Mouse (Mus musculus): Measurements from ENCODE around the gene Cd40. TPM values are rescaled to one million over a fixed set of nuclear protein-coding genes. Genes with fewer than 3 reads are reported as not detected.

Gene Cd40
- 5.1 and 7.3 TPM in 2 replicates for polyA plus RNA-seq (2014; fragmentation: Nextera tagmentation; extraction: Ambion mirVana)

DNA sequence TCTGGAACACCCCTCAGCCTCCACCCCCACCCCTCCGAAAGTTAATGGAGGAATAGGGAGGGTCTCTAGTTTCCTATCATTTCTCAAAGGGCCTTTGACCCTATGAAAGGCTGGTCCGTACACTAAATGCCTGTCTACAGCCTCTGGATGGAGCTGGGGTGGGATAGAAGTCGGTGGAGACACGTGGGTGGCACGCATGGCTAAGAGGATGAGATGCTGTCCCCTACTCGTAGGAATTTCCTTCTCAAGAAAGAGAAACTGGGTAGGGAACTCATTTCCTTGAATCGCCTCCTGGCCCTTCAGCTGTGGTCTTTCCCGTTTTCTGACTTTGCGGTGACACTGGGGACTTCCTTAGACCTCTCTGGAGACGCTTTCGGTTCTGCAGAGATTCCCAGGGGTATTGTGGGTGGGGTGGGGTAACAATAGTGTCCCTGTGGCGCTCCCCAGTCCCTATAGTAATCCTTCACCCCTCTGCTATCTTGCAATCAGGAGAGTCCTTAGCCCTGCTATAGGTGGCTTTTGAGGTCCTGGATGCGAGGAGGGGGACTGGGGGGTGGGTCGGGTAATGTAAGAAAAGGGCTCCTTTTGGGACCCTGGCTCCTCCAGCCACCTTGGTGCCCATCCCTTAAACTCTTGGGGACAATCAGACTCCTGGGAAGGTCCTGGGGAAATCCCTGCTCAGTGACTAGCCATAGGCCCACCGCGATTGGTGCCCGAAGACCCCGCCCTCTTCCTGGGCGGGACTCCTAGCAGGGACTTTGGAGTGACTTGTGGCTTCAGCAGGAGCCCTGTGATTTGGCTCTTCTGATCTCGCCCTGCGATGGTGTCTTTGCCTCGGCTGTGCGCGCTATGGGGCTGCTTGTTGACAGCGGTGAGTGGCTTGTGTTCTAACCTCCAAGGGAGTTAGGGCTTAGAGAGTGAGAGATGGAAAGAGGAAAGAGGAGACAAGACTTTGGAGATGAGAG is at the start of gene Cd40:
Cd40 (plus strand) TSS at position 740 of the 965 bp plus-strand sequence.
- peak within 1 kb of the TSS; percentile 7 for H3K4me2 ChIP-seq (ENCODE audit: low read length)
- 0 out of 2 replicates have a peak, but pooled peaks cover 3% of the 10 kb centered on the region for H3K27me3 ChIP-seq (ENCODE audit: control insufficient read depth, insufficient read depth, low read length)
- no peak within 1 kb of the TSS for H3K27ac ChIP-seq (replicated peaks; ENCODE audit: low read depth, low read length)
- H3K4me1 ChIP-seq (ENCODE audit: control insufficient read depth, insufficient read depth, low read length): peaks cover 18% of the 10 kb centered on the region
- WGBS: 14% methylated on average over 25 of the region's 25 CpGs
- H3K9ac ChIP-seq (replicated peaks; ENCODE audit: low read length): no peak within 1 kb of the TSS
- no peak for ATAC-seq (ENCODE audit: low FRiP score, low TSS enrichment)
- no peaks in the 10 kb centered on the region for H3K9me3 ChIP-seq (ENCODE audit: control insufficient read depth, low read length)
- peak; percentile 61 for DNase-seq
- H3K4me3 ChIP-seq (replicated peaks; ENCODE audit: low read depth, low read length): no peak within 1 kb of the TSS
- H3K36me3 ChIP-seq (ENCODE audit: control insufficient read depth, insufficient read depth, low read length): no peaks in the 10 kb centered on the region

DNA sequence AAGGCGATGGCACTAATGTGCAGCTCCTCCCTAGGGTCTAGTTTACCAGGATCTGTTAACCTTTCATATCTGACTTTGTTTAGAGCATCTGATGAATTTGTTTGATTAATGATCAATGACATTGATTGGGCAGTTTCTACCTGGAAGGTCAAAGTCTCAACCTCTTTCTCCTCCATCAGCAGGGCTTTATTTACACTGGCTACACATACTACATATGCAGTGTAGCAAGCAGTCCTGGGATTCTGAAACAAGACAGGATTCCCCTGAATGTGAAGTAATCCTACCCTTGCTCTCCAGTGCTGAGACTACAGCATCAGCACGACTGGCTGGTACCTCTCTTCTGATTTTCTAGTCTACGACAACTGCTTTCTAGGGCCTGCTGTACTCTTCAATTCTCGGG is 48.6 kb upstream of the Cd40 start:
- 96% methylated on average over 4 of the region's 4 CpGs for WGBS
- no peak for ATAC-seq (ENCODE audit: low FRiP score, low TSS enrichment)
- H3K9ac ChIP-seq (replicated peaks; ENCODE audit: low read length): no peak overlapping the region

DNA sequence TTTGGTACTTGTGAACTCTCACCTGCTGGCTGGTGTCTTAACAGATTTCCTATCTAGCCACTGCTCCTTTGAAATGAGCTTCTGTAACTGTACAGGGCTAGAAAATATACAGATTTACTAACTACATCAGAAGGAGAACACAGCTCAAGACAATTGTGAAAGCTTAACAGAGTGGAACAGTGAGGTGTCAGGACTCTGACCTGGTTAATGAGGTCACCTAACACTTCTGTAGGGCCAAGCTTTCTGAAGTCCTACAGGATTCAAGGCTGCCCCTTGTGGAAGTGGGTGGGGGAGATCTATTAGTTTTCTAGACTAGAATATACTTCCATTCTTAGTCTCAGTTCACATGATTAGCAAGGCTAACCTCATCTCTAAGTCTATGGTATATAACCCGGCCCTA is 47.4 kb upstream of the Cd40 start:
- DNase-seq (no peak), ATAC-seq (ENCODE audit: low FRiP score, low TSS enrichment) (no peak)
- no peak overlapping the region for H3K4me2 ChIP-seq (ENCODE audit: low read length)
- H3K9ac ChIP-seq (replicated peaks; ENCODE audit: low read length): no peak overlapping the region
- H3K4me1 ChIP-seq (ENCODE audit: control insufficient read depth, insufficient read depth, low read length): no peaks in the 10 kb centered on the region
- no peaks in the 10 kb centered on the region for H3K9me3 ChIP-seq (ENCODE audit: control insufficient read depth, low read length)
- H3K4me3 ChIP-seq (replicated peaks; ENCODE audit: low read depth, low read length): no peak overlapping the region
- no peak overlapping the region for H3K27ac ChIP-seq (replicated peaks; ENCODE audit: low read depth, low read length)
- 100% methylated on average over 1 of the region's 1 CpGs for WGBS
- H3K27me3 ChIP-seq (ENCODE audit: control insufficient read depth, insufficient read depth, low read length): no peaks in the 10 kb centered on the region
- peaks cover 99% of the 10 kb centered on the region for H3K36me3 ChIP-seq (ENCODE audit: control insufficient read depth, insufficient read depth, low read length)

More for the DNA sequence above, 48.6 kb upstream of the Cd40 start:
- no peaks in the 10 kb centered on the region for H3K9me3 ChIP-seq (ENCODE audit: control insufficient read depth, low read length)
- no peaks in the 10 kb centered on the region for H3K27me3 ChIP-seq (ENCODE audit: control insufficient read depth, insufficient read depth, low read length)
- no peaks in the 10 kb centered on the region for H3K4me1 ChIP-seq (ENCODE audit: control insufficient read depth, insufficient read depth, low read length)
- peaks cover 100% of the 10 kb centered on the region for H3K36me3 ChIP-seq (ENCODE audit: control insufficient read depth, insufficient read depth, low read length)
- no peak overlapping the region for H3K4me3 ChIP-seq (replicated peaks; ENCODE audit: low read depth, low read length)
- no peak overlapping the region for H3K4me2 ChIP-seq (ENCODE audit: low read length)
- no peak for DNase-seq
- H3K27ac ChIP-seq (replicated peaks; ENCODE audit: low read depth, low read length): no peak overlapping the region

DNA sequence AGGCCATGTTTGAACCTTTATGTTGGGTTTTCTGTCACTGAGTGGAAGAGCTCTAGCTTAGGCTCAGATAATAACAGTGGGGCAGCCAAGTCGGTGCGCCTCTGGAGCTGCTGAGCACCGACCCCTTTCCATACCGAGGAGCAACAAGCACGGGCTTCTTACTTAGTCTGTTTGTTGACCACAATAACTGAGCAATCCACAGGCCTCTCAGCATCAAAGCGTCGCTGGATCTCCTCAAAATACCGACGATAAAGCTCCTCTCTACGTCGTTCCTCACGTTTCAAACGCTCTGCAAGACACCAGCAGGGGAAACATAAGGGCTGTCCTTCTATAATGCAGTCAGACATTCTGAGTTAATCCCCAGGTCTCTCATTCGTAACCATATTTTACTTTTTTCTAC is 46.3 kb upstream of the Cd40 start:
- no peaks in the 10 kb centered on the region for H3K27me3 ChIP-seq (ENCODE audit: control insufficient read depth, insufficient read depth, low read length)
- no peak overlapping the region for H3K4me2 ChIP-seq (ENCODE audit: low read length)
- H3K9me3 ChIP-seq (ENCODE audit: control insufficient read depth, low read length): no peaks in the 10 kb centered on the region
- ATAC-seq (ENCODE audit: low FRiP score, low TSS enrichment): no peak
- H3K36me3 ChIP-seq (ENCODE audit: control insufficient read depth, insufficient read depth, low read length): peaks cover 89% of the 10 kb centered on the region
- H3K4me1 ChIP-seq (ENCODE audit: control insufficient read depth, insufficient read depth, low read length): no peaks in the 10 kb centered on the region
- H3K27ac ChIP-seq (replicated peaks; ENCODE audit: low read depth, low read length): no peak overlapping the region
- H3K9ac ChIP-seq (replicated peaks; ENCODE audit: low read length): no peak overlapping the region
- 96% methylated on average over 14 of the region's 14 CpGs for WGBS
- no peak for DNase-seq
- no peak overlapping the region for H3K4me3 ChIP-seq (replicated peaks; ENCODE audit: low read depth, low read length)

DNA sequence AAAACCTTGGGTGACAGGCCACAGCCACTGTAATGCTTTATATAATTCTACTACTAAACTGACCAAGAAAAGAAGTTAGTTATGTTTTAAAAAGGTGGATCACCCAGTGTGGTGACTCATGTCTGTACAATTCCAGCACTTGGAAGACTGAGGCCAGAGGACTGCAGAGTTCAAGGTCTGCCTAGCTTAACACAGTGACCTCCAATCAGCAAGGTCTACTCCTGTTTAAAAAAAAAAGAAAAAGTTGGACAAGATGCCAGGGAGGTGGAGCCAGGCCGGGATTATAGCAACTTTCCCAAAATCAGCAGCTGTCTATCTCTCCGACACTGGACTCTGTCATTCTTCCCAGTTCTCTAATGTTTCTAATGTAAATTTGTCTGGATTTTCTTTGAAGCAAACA is 45.8 kb upstream of the Cd40 start:
- H3K9ac ChIP-seq (replicated peaks; ENCODE audit: low read length): no peak overlapping the region
- H3K4me3 ChIP-seq (replicated peaks; ENCODE audit: low read depth, low read length): no peak overlapping the region
- 92% methylated on average over 2 of the region's 2 CpGs for WGBS
- no peak overlapping the region for H3K27ac ChIP-seq (replicated peaks; ENCODE audit: low read depth, low read length)
- H3K36me3 ChIP-seq (ENCODE audit: control insufficient read depth, insufficient read depth, low read length): peaks cover 85% of the 10 kb centered on the region
- H3K27me3 ChIP-seq (ENCODE audit: control insufficient read depth, insufficient read depth, low read length): no peaks in the 10 kb centered on the region
- no peaks in the 10 kb centered on the region for H3K4me1 ChIP-seq (ENCODE audit: control insufficient read depth, insufficient read depth, low read length)
- DNase-seq: no peak
- no peak overlapping the region for H3K4me2 ChIP-seq (ENCODE audit: low read length)
- no peak for ATAC-seq (ENCODE audit: low FRiP score, low TSS enrichment)
- H3K9me3 ChIP-seq (ENCODE audit: control insufficient read depth, low read length): no peaks in the 10 kb centered on the region

DNA sequence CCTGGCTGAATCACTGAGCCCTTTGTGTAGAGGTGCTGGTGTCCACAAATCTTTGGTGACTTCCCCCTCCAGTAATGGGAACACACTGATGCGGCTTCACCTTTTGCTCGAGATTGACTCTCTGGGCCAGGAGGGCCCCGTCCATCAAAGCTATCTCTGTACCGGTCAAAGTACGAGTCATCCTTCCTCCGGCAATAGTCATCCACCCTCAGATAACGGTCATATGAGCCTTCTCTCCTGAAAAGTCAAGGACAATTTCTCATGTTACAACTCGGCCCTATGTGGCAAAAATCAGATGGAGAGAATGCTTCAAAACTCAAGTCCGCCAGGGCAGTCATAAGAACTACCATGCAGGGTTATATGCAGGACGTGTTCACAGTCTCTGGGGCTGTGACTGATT is 45.1 kb upstream of the Cd40 start:
- Histone ChIP-seq H3K4me3 (replicated peaks; ENCODE audit: low read depth, low read length) (no peak overlapping the region), H3K9me3 (ENCODE audit: control insufficient read depth, low read length) (no peaks in the 10 kb centered on the region), H3K27me3 (ENCODE audit: control insufficient read depth, insufficient read depth, low read length) (no peaks in the 10 kb centered on the region), H3K36me3 (ENCODE audit: control insufficient read depth, insufficient read depth, low read length) (peaks cover 77% of the 10 kb centered on the region), H3K9ac (replicated peaks; ENCODE audit: low read length) (no peak overlapping the region), H3K4me1 (ENCODE audit: control insufficient read depth, insufficient read depth, low read length) (no peaks in the 10 kb centered on the region), H3K4me2 (ENCODE audit: low read length) (no peak overlapping the region), H3K27ac (replicated peaks; ENCODE audit: low read depth, low read length) (no peak overlapping the region)
- ATAC-seq (ENCODE audit: low FRiP score, low TSS enrichment) (no peak), DNase-seq (no peak)
- WGBS: 94% methylated on average over 10 of the region's 10 CpGs

DNA sequence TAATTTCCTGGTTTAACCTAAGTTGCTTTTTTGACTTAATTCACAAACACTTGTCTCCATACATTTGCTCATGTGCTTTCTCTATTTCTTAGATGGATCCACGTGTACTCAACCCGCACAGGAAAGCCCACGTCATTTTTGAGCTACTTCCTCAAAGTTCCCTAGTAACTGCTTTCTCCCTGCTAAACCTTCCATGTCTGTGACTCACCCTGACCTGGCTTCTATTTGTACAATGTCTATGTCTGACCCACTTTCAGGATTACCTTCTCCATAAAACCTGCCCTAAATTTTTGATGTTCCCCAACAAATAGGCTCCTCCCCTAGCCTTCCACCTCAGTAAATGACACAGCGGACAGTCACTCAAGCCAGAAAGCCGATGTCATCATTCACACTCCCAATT is 40.5 kb upstream of the Cd40 start:
- 97% methylated on average over 5 of the region's 5 CpGs for WGBS
- Histone ChIP-seq H3K36me3 (ENCODE audit: control insufficient read depth, insufficient read depth, low read length) (peaks cover 58% of the 10 kb centered on the region), H3K9me3 (ENCODE audit: control insufficient read depth, low read length) (no peaks in the 10 kb centered on the region), H3K27ac (replicated peaks; ENCODE audit: low read depth, low read length) (no peak overlapping the region), H3K27me3 (ENCODE audit: control insufficient read depth, insufficient read depth, low read length) (no peaks in the 10 kb centered on the region), H3K4me1 (ENCODE audit: control insufficient read depth, insufficient read depth, low read length) (no peaks in the 10 kb centered on the region), H3K4me3 (replicated peaks; ENCODE audit: low read depth, low read length) (no peak overlapping the region), H3K4me2 (ENCODE audit: low read length) (no peak overlapping the region), H3K9ac (replicated peaks; ENCODE audit: low read length) (no peak overlapping the region)
- ATAC-seq (ENCODE audit: low FRiP score, low TSS enrichment) (no peak), DNase-seq (no peak)

DNA sequence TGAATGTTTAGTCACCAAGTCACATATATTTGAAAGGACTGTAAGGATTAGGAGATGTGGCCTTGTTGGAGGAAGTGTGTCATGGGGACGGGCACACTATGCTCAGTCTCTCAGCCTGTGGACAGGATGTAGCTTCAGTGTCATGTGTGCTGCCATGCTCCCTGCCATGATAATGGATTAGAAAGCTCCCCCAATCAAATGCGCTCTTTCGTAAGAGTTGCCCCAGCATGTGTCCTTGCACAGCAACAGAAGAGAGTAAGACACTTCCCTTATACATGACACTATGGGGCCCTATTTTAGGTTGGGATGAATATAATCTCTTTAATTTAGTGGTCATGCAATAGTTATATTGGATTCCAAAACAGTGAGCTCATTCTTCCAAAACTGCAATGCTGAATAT is 34.9 kb upstream of the Cd40 start:
- ATAC-seq (ENCODE audit: low FRiP score, low TSS enrichment) (no peak), DNase-seq (no peak)
- H3K9me3 ChIP-seq (ENCODE audit: control insufficient read depth, low read length): no peaks in the 10 kb centered on the region
- no peak overlapping the region for H3K9ac ChIP-seq (replicated peaks; ENCODE audit: low read length)
- no peak overlapping the region for H3K4me2 ChIP-seq (ENCODE audit: low read length)
- no peak overlapping the region for H3K4me3 ChIP-seq (replicated peaks; ENCODE audit: low read depth, low read length)
- 65% methylated on average over 3 of the region's 3 CpGs for WGBS
- peaks cover 42% of the 10 kb centered on the region for H3K36me3 ChIP-seq (ENCODE audit: control insufficient read depth, insufficient read depth, low read length)
- H3K27me3 ChIP-seq (ENCODE audit: control insufficient read depth, insufficient read depth, low read length): no peaks in the 10 kb centered on the region
- no peak overlapping the region for H3K27ac ChIP-seq (replicated peaks; ENCODE audit: low read depth, low read length)
- no peaks in the 10 kb centered on the region for H3K4me1 ChIP-seq (ENCODE audit: control insufficient read depth, insufficient read depth, low read length)

DNA sequence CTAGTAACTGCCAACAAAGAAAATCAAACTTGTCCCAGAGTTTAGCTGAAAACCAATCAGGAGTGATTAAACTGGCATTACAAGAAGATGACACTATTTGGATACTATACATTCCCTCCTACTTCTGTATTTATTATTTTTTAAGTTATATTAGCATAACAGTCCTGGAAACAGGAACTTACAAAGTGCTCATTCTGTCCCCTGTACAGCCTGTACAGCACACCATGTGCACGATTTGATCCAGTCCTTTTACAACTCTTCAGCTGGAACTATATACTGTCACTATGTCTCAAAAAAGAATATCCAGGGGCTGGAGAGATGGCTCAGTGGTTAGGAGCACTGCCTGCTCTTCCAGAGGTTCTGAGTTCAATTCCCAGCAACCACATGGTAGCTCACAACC is 28.3 kb upstream of the Cd40 start:
- DNase-seq: no peak
- Histone ChIP-seq H3K9ac (replicated peaks; ENCODE audit: low read length) (no peak overlapping the region), H3K4me1 (ENCODE audit: control insufficient read depth, insufficient read depth, low read length) (peaks cover 19% of the 10 kb centered on the region), H3K4me3 (replicated peaks; ENCODE audit: low read depth, low read length) (no peak overlapping the region), H3K27me3 (ENCODE audit: control insufficient read depth, insufficient read depth, low read length) (no peaks in the 10 kb centered on the region), H3K27ac (replicated peaks; ENCODE audit: low read depth, low read length) (no peak overlapping the region), H3K36me3 (ENCODE audit: control insufficient read depth, insufficient read depth, low read length) (peaks cover 7% of the 10 kb centered on the region), H3K4me2 (ENCODE audit: low read length) (no peak overlapping the region), H3K9me3 (ENCODE audit: control insufficient read depth, low read length) (no peaks in the 10 kb centered on the region)
- ATAC-seq (ENCODE audit: low FRiP score, low TSS enrichment): no peak
- WGBS: 91% methylated on average over 1 of the region's 1 CpGs
